In the genomic region with DNA sequence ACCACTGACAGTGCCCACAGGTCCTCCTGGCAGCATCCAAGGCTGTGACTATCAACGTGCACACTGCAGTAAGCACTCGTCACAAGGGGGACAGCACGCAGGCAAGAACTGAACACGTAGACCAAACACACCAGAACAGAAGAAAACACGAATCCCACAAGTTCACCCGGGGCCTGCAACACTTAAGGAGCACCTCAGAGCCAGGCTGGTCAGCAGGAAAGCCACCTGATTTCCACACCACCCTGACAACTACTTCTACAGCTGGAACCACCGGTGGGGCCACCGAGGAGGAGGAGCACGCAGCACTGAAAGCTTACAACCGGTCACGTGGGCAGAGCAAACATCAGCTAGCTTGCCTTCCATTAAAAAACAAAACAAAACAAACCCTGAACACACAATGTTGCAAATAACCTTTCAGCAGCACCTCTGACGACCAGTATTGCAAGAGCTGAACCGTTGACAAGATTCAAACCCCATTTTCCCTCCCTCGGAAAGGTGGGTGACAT, we compare ENCODE assay signal across 8 mouse cellular contexts. TPM values are rescaled to one million over a fixed set of nuclear protein-coding genes. Genes with fewer than 3 reads are reported as not detected.
A peak's percentile ranks its signal among the peaks of the same experiment; 100 is the strongest.
DNase-seq lines count a peak whose midpoint lies in the region; ATAC-seq lines count a peak whose summit lies in the region.

No protein-coding gene starts in this region.

- peaks cover 58% of the 10 kb centered on the region for H3K36me3 ChIP-seq in intestine, embryonic 14.5 days (ENCODE audit: control insufficient read depth, insufficient read depth, low read length)
- H3K36me3 ChIP-seq in liver, embryonic 16.5 days (ENCODE audit: control insufficient read depth, insufficient read depth) = peaks cover 6% of the 10 kb centered on the region
- peaks cover 34% of the 10 kb centered on the region for H3K36me3 ChIP-seq in neural tube, embryonic 13.5 days

- no peak for ATAC-seq in intestine, embryonic 14.5 days (replicated peaks; ENCODE audit: low FRiP score, low TSS enrichment, low read depth)
- ATAC-seq in liver, embryonic 16.5 days (ENCODE audit: low read depth) = no peak
- no peak for ATAC-seq in neural tube, embryonic 13.5 days (ENCODE audit: low read depth)
- no peak for ATAC-seq in frontal cortex, adult (ENCODE audit: low TSS enrichment)

- no peaks in the 10 kb centered on the region for H3K9me3 ChIP-seq in intestine, embryonic 14.5 days (ENCODE audit: control insufficient read depth, low read length)
- H3K9me3 ChIP-seq in liver, embryonic 16.5 days (replicated peaks; ENCODE audit: control insufficient read depth, low read length) = no peaks in the 10 kb centered on the region
- H3K9me3 ChIP-seq in neural tube, embryonic 13.5 days = no peaks in the 10 kb centered on the region

- H3K27me3 ChIP-seq in intestine, embryonic 14.5 days (replicated peaks; ENCODE audit: control insufficient read depth, insufficient read depth, low read length) = no peaks in the 10 kb centered on the region
- H3K27me3 ChIP-seq in liver, embryonic 16.5 days (ENCODE audit: control insufficient read depth, insufficient read depth, low read depth, low read length) = no peaks in the 10 kb centered on the region
- H3K27me3 ChIP-seq in neural tube, embryonic 13.5 days = no peaks in the 10 kb centered on the region

- peak; percentile 54 for DNase-seq in layer of hippocampus, adult 9-11 months
- no peak for DNase-seq in layer of hippocampus, postnatal 25 days (ENCODE audit: extremely low spot score in 1 of 2, low spot score in 1 of 2)
- DNase-seq in brain, adult 2 months (ENCODE audit: low read depth, low spot score) = peak; percentile 69
- DNase-seq in gastrocnemius, adult 8-10 months (ENCODE audit: low spot score in 2 of 2) = peak; percentile 51 to 63
- peak; percentile 74 for DNase-seq in intestine, embryonic 14.5 days (ENCODE audit: low spot score)

- WGBS in intestine, embryonic 14.5 days = 3% methylated on average over 14 of the region's 14 CpGs
- under 1% methylated on average over 14 of the region's 14 CpGs for whole genome bisulfite sequencing in liver, embryonic 16.5 days (ENCODE audit: insufficient replicate concordance)
- WGBS in neural tube, embryonic 13.5 days = 24% methylated on average over 14 of the region's 14 CpGs

- H3K9ac ChIP-seq in intestine, embryonic 14.5 days (ENCODE audit: low read length) = peak overlapping the region; percentile 100
- H3K9ac ChIP-seq in liver, embryonic 16.5 days (ENCODE audit: low read depth, low read length) = peak overlapping the region; percentile 76
- peak overlapping the region; percentile 100 for H3K9ac ChIP-seq in neural tube, embryonic 13.5 days

- peak overlapping the region; percentile 100 for H3K4me3 ChIP-seq in intestine, embryonic 14.5 days (ENCODE audit: low read depth, low read length)
- H3K4me3 ChIP-seq in liver, embryonic 16.5 days (ENCODE audit: low read depth, low read length) = peak overlapping the region; percentile 94
- peak overlapping the region; percentile 100 for H3K4me3 ChIP-seq in neural tube, embryonic 13.5 days

- H3K4me1 ChIP-seq in intestine, embryonic 14.5 days (replicated peaks; ENCODE audit: control insufficient read depth, insufficient read depth, low read length) = peaks cover 33% of the 10 kb centered on the region
- H3K4me1 ChIP-seq in liver, embryonic 16.5 days (ENCODE audit: control insufficient read depth, low read depth, low read length) = peaks cover 38% of the 10 kb centered on the region
- peaks cover 72% of the 10 kb centered on the region for H3K4me1 ChIP-seq in neural tube, embryonic 13.5 days (replicated peaks)

- peak overlapping the region; percentile 95 for H3K4me2 ChIP-seq in intestine, embryonic 14.5 days (ENCODE audit: low read length)
- H3K4me2 ChIP-seq in liver, embryonic 16.5 days (ENCODE audit: low read depth, low read length) = peak overlapping the region; percentile 88
- H3K4me2 ChIP-seq in neural tube, embryonic 13.5 days = peak overlapping the region; percentile 91

- H3K27ac ChIP-seq in intestine, embryonic 14.5 days (ENCODE audit: low read depth) = peak overlapping the region; percentile 80
- H3K27ac ChIP-seq in liver, embryonic 16.5 days (ENCODE audit: low read length) = peak overlapping the region; percentile 96
- peak overlapping the region; percentile 56 for H3K27ac ChIP-seq in neural tube, embryonic 13.5 days (replicated peaks)

RNA-seq across cellular contexts. Expression of a gene that starts 3.7 kb away (rescaled TPM):
- 10 to 100 TPM; 55.4 to 59.0 TPM for total RNA-seq in layer of hippocampus, postnatal 25 days (2021)
- 10 to 100 TPM; 22.2 to 31.2 (median 23.5) TPM for total RNA-seq in gastrocnemius, adult 8-10 months (2022)
- 11.3 and 11.5 TPM in 2 replicates for polyA plus RNA-seq in intestine, embryonic 14.5 days (2014; fragmentation: Nextera tagmentation; extraction: Ambion mirVana)
- polyA plus RNA-seq in liver, embryonic 16.5 days (2015; fragmentation: Nextera tagmentation; extraction: Ambion mirVana) = 3.3 TPM in 2 replicates
- 8.6 and 9.7 TPM in 2 replicates for polyA plus RNA-seq in neural tube, embryonic 13.5 days (2015; fragmentation: Nextera tagmentation; extraction: Ambion mirVana)

Comparison
In these comparisons a context has a peak if more than half of its experiments do, and no peak if none do; other contexts are left out.
1. DNase-seq: peak in layer of hippocampus, adult 9-11 months (single experiment), brain, adult 2 months (single experiment), gastrocnemius, adult 8-10 months (2 of 2) and intestine, embryonic 14.5 days (single experiment); none in layer of hippocampus, postnatal 25 days (0 of 2).
2. Peak in every context shown above with its lines, with median percentiles within 50 percentile points of each other: H3K27ac ChIP-seq, H3K4me2 ChIP-seq, H3K4me3 ChIP-seq and H3K9ac ChIP-seq.